Mouse (Mus musculus) E14TG2a.4 (cell line): ENCODE results near the gene Stx8.

ENCODE experiments used
- H3K27me3 ChIP-seq: 2 replicates; pipeline ENCODE4 v1.6.1; 2014; ENCODE audit warnings: low read length, control low read depth; ENCODE audit not compliant: insufficient read depth
- H3K36me3 ChIP-seq: 2 replicates; pipeline ENCODE4 v1.6.1; 2014; ENCODE audit warnings: low read length, control low read depth; ENCODE audit not compliant: insufficient read depth
- H3K4me1 ChIP-seq: replicated peaks from 2 replicates; pipeline ENCODE4 v1.6.1; 2014; ENCODE audit warnings: low read depth, low read length, control low read depth
- H3K4me3 ChIP-seq: replicated peaks from 2 replicates; pipeline ENCODE4 v1.5.1; 2014; ENCODE audit warnings: mild to moderate bottlenecking, low read length
- H3K9me3 ChIP-seq: 2 replicates; pipeline ENCODE4 v1.6.1; 2014; ENCODE audit warnings: low read length, control low read depth
- CTCF ChIP-seq: conservative IDR thresholded peaks from 2 replicates; pipeline ENCODE4 v1.5.1; 2014; ENCODE audit warnings: low read length
- NANOG ChIP-seq: IDR thresholded peaks from 2 replicates; pipeline ENCODE4 v1.6.1; 2014; ENCODE audit warnings: borderline replicate concordance, low read length, mixed read lengths
- POU5F1 ChIP-seq: IDR thresholded peaks from 2 replicates; pipeline ENCODE4 v1.6.1; 2014; ENCODE audit warnings: low read length, borderline replicate concordance

Gene Stx8

DNA sequence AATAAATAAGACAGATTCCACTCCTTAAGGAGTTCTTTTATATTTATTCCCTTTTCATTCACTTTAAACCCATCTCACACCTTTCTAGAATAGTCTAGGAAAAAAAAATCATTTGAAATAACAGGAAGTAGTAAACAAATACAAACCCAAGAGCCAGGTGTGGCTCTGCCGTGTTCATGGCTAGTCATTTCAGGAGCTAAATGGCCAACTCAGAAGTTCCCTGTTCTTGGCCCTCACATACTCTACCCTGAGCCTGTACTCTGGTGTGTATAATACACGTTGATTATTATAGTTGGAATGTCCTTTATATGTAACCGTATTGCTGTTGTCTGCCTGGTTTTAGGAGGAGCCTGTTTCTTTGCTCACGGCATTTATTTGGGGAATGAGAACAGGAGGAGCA, 152.7 kb downstream of the Stx8 start:
- peaks cover 11% of the 10 kb centered on the region for H3K4me1 ChIP-seq
- no peak overlapping the region for H3K4me3 ChIP-seq
- TF ChIP-seq NANOG (no peak), CTCF (no peak), POU5F1 (no peak)
- H3K36me3 ChIP-seq: no peaks in the 10 kb centered on the region
- H3K27me3 ChIP-seq: no peaks in the 10 kb centered on the region
- H3K9me3 ChIP-seq: no peaks in the 10 kb centered on the region

DNA sequence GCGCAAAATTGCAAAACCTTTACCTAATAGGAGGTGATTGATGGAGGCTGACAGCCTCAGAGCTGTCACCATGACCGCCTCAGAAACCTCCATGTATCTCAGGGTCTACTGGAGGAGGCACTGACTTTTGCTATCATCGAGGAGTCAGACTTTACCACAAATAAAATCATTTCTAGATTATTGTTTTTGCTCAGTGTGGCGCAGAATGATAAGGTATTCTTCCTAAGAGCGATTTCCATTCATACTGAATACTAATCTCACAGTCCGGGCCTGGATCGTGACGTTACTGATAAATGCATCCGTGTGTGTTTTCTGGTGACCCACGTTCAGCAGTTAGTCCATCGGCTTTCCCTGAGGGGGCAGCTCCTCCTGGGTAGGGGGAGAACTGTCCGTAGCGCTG, 153.1 kb downstream of the Stx8 start:
- Histone ChIP-seq H3K36me3 (no peaks in the 10 kb centered on the region), H3K27me3 (no peaks in the 10 kb centered on the region), H3K4me3 (no peak overlapping the region), H3K9me3 (no peaks in the 10 kb centered on the region), H3K4me1 (peaks cover 8% of the 10 kb centered on the region)
- TF ChIP-seq POU5F1: no peak
- TF ChIP-seq NANOG: no peak
- TF ChIP-seq CTCF: no peak

DNA sequence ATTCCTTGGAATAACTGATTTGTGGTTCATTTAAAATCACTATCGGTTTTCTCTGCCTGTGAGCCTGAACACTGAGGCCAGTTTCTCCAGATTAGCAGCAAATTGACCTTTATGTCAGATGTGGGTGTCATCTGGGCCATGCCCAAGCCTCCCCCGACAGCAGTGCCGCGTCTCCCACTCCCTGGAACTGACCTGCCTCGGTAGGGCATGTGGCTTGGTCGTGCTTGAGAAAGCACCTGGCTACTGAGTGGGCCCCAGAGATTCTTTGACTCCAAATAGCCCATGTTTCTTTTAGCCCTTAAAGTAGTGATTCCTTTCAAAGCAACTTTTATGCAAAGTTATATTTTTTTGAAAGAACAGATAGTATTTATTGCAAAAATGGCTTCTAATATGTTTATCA, 155.3 kb downstream of the Stx8 start:
- Histone ChIP-seq H3K27me3 (no peaks in the 10 kb centered on the region), H3K36me3 (no peaks in the 10 kb centered on the region), H3K4me3 (no peak overlapping the region), H3K4me1 (0 out of 2 replicates have a peak, but pooled peaks cover 3% of the 10 kb centered on the region), H3K9me3 (no peaks in the 10 kb centered on the region)
- no peak for TF ChIP-seq NANOG

DNA sequence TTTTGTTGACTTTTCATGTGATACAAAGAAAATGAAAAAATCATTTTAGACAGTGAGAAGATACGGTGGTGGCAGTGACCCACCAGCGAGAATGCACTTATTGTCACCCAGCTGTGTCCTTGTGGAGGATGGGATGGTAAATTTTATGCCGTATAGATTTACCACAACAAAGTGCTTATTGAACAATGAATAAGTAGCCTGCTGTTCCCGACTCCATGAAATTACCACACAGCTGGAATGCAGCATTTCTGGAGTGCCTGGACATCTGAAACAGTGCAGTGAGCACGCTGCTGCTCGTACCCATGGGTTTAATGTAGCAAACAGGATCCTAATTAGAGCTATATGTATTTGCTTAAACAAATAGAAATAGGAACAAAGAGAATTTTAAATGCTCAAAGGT, 155.7 kb downstream of the Stx8 start:
- H3K27me3 ChIP-seq: no peaks in the 10 kb centered on the region
- no peak for TF ChIP-seq CTCF
- no peaks in the 10 kb centered on the region for H3K9me3 ChIP-seq

DNA sequence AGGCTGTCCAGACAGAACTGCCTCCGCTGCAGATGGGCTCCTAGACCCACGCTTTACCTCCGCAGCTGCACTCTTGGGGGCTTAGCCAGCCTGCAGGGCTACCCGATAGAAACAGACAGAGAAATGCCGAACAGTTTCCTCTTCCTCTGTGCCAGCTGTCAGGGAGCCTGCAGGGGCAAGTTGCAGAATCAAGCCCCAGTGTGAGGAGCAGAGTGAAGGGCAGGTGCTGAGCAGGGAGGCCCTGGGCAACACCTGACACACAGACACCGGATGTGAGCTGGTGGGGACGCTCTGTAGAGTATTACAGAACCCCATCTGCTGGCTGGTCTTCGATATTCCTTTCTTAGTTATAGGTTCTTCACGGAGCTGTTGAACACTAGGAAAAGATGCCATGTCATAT, 160.1 kb downstream of the Stx8 start:
- no peaks in the 10 kb centered on the region for H3K27me3 ChIP-seq
- no peaks in the 10 kb centered on the region for H3K9me3 ChIP-seq
- 0 out of 2 replicates have a peak, but pooled peaks cover 4% of the 10 kb centered on the region for H3K4me1 ChIP-seq
- TF ChIP-seq CTCF: no peak
- TF ChIP-seq POU5F1: no peak
- TF ChIP-seq NANOG: no peak
- no peak overlapping the region for H3K4me3 ChIP-seq
- H3K36me3 ChIP-seq: no peaks in the 10 kb centered on the region

More for the DNA sequence above, 155.7 kb downstream of the Stx8 start:
- Histone ChIP-seq H3K4me1 (0 out of 2 replicates have a peak, but pooled peaks cover 3% of the 10 kb centered on the region), H3K36me3 (no peaks in the 10 kb centered on the region), H3K4me3 (no peak overlapping the region)

DNA sequence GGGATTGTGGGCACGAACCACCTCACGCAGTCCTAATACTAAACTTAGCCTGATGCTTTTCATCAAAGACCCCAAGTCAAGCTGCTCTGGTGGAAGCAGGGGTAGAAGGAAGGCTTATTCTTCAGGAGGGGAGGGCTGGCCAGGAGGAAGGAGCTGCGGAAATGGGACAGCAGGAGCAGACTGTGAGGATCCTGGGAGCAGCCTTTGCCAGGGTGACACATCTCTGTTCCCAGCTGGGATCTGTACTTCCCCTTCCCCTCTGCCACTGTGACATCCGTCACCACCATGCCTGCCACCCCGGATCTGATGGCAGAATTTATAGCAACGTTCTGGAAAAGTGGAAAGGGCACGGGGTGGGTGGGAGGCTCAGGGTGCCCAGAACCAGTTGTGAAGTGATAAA, 168.5 kb downstream of the Stx8 start:
- no peak for TF ChIP-seq POU5F1
- no peak for TF ChIP-seq CTCF
- TF ChIP-seq NANOG: no peak
- no peak overlapping the region for H3K4me3 ChIP-seq
- no peaks in the 10 kb centered on the region for H3K36me3 ChIP-seq
- H3K27me3 ChIP-seq: 0 out of 2 replicates have a peak, but pooled peaks cover 5% of the 10 kb centered on the region
- peaks cover 16% of the 10 kb centered on the region for H3K4me1 ChIP-seq
- no peaks in the 10 kb centered on the region for H3K9me3 ChIP-seq

DNA sequence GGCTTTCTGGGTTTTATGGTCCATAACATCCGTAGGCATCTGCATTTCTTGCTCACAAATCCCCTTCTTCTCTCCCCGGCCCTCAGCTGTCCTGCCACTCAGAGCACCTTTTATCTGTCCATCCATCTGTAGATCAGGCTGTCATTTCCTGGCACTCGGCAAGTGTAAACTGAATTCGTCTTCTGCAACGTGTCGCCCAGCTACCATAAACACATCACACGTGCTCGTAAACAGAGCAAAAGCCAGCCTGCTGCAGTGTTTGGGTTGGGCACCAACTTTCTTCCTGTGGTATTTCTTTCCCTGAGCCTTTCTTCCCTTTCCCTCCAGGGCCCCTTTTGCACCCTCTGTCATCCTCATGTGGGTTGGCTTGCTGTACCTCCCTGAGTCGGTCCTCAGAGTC, 169.4 kb downstream of the Stx8 start:
- H3K27me3 ChIP-seq: 0 out of 2 replicates have a peak, but pooled peaks cover 8% of the 10 kb centered on the region
- no peak overlapping the region for H3K4me3 ChIP-seq
- peaks cover 14% of the 10 kb centered on the region for H3K4me1 ChIP-seq
- no peaks in the 10 kb centered on the region for H3K9me3 ChIP-seq
- no peaks in the 10 kb centered on the region for H3K36me3 ChIP-seq
- TF ChIP-seq NANOG (no peak), CTCF (no peak), POU5F1 (no peak)

DNA sequence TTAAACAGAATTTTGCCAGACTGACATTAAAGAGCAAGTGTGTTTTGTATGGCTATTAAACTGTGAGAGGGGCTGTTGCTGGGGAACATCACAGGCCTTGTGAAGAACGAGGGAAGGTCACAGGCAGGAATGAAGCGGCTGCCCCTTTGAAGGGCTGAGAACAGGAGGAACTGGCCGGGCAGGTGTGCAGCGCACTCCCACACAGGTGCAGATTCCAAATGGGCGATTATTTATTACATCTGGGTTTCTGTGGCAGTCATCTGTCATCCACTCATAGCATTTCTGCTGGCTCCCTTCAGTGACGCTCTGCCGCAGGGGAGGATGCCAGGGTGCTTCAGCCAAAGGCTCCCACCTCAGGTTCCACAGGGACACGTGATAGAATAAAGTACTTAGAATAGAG, 170.7 kb downstream of the Stx8 start:
- no peak overlapping the region for H3K4me3 ChIP-seq
- H3K36me3 ChIP-seq: no peaks in the 10 kb centered on the region
- TF ChIP-seq POU5F1 (no peak), CTCF (no peak), NANOG (no peak)
- H3K4me1 ChIP-seq: peaks cover 12% of the 10 kb centered on the region
- peaks cover 13% of the 10 kb centered on the region for H3K27me3 ChIP-seq
- no peaks in the 10 kb centered on the region for H3K9me3 ChIP-seq

DNA sequence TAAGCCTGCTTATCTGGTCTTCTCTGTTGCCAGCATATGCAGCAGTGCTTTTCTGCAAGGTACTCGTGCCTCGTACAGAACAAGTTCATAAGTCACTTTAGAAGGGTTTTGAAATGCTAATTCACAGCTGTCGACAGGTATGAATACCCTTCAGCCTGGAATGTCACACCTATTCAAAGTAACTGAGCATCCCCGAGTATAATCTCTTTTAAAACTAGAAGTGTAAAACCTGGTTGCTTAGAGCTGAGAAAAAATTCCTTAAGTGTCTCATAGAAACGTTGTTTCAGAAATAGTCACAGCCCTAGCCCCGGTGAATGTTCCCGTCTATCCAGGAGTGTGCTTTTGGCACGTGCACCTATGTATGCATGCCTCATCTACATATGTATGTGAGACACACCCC, 176.3 kb downstream of the Stx8 start:
- no peak for TF ChIP-seq CTCF
- TF ChIP-seq POU5F1: no peak; the same call in 1 of the 2 replicates
- TF ChIP-seq NANOG: peak; percentile 12; the same call in 1 of the 2 replicates
- peaks cover 44% of the 10 kb centered on the region for H3K4me1 ChIP-seq

More for the DNA sequence above, 176.3 kb downstream of the Stx8 start:
- Histone ChIP-seq H3K27me3 (peaks cover 43% of the 10 kb centered on the region), H3K4me3 (no peak overlapping the region), H3K9me3 (no peaks in the 10 kb centered on the region), H3K36me3 (no peaks in the 10 kb centered on the region)
